Mouse (Mus musculus) heart, adult 2 months (tissue): ENCODE results near the gene Fam57b. TPM values are rescaled to one million over a fixed set of nuclear protein-coding genes. Genes with fewer than 3 reads are reported as not detected.

Experiments
- DNase-seq, 2 experiments: peaks; one replicate each; pipeline ENCODE4 v3.0.0; 2021
- H3K27ac ChIP-seq: fragments of 200-600 bp; 2 replicates; pipeline ENCODE4 v1.8.1; 2022
- H3K27me3 ChIP-seq: fragments of 200-500 bp; 2 replicates; pipeline ENCODE4 v1.6.1; 2012; ENCODE audit warnings: mild to moderate bottlenecking, low read length, inconsistent platforms, mixed read lengths; ENCODE audit not compliant: control insufficient read depth, insufficient read depth
- H3K36me3 ChIP-seq: fragments of 200-500 bp; 2 replicates; pipeline ENCODE4 v1.6.1; 2012; ENCODE audit warnings: low read length, inconsistent platforms; ENCODE audit not compliant: control insufficient read depth, insufficient read depth
- H3K4me1 ChIP-seq: fragments of 200-500 bp; 2 replicates; pipeline ENCODE4 v1.6.1; 2011; ENCODE audit warnings: low read length; ENCODE audit not compliant: control insufficient read depth, insufficient read depth
- H3K4me3 ChIP-seq: fragments of 200-600 bp; 2 replicates; pipeline ENCODE4 v1.8.1; 2022
- H3K79me2 ChIP-seq: fragments of 200-500 bp; replicated peaks from 2 replicates; pipeline ENCODE4 v1.6.1; 2012; ENCODE audit warnings: mild to moderate bottlenecking, inconsistent platforms, low read length, moderate library complexity, mixed read lengths; ENCODE audit not compliant: control insufficient read depth, insufficient read depth
- H3K9ac ChIP-seq: fragments of 200-500 bp; 2 replicates; pipeline ENCODE4 v1.6.1; 2012; ENCODE audit warnings: low read depth, mild to moderate bottlenecking, control low read depth, inconsistent platforms, low read length, mixed read lengths
- CTCF ChIP-seq: fragments of 200-600 bp; IDR thresholded peaks from 2 replicates; pipeline ENCODE4 v1.8.1; 2022; ENCODE audit warnings: antibody characterized with exemption, mild to moderate bottlenecking, moderate library complexity
- EP300 ChIP-seq: fragments of 200-500 bp; IDR thresholded peaks from 2 replicates; pipeline ENCODE4 v1.6.1; 2011; ENCODE audit warnings: low read depth, low read length, control low read depth; ENCODE audit not compliant: insufficient read depth
- POLR2A ChIP-seq: fragments of 200-500 bp; IDR thresholded peaks from 2 replicates; pipeline ENCODE4 v1.6.1; 2011; ENCODE audit warnings: mild to moderate bottlenecking, low read depth, low read length, control low read depth; ENCODE audit not compliant: insufficient read depth
- WGBS: fragments of 180-500 bp; shearing (Covaris S2); methylation state at CpG from one replicate; pipeline ENCODE4 v1.1.7; 2018; 5-methylcytosine and 5-hydroxymethylcytosine counted together
- intact Hi-C: fragments of 180-260 bp; cut with DNase I; formaldehyde crosslinking; loops from one replicate; pipeline ENCODE4 v1.15.1; 2025
- long read RNA-seq: library from polyadenylated mRNA; stranded (forward); transcript quantifications from one replicate; pipeline ENCODE4 v2.0.0, GENCODE M21; 2021
- polyA plus RNA-seq: library from polyadenylated mRNA; depleted of rRNA; stranded (reverse); fragments of >200 nt; gene quantifications from 2 replicates; pipeline ENCODE4 v1.2.3, GENCODE M21; 2012; rRNA removed
- total RNA-seq, 2 experiments: library from RNA; stranded (reverse); gene quantifications; 2 replicates each; pipeline ENCODE4 v1.2.3; 2021

The Fam57b gene
- total RNA-seq (1 to 10 TPM; 7.4 to 8.8 TPM), polyA plus RNA-seq (9.0 and 12.8 TPM in 2 replicates)
- long read RNA-seq, partial matches to known transcripts = 0 of 1 reads
- long read RNA-seq, other reads (novel, unspliced or antisense) = 1 of 1 reads

GRCm38 (mm10) chr7:126797411-126798126, at the start of gene Fam57b:
Gene Fam57b (plus strand): TSS chr7:126797668.
- Histone ChIP-seq H3K4me1 (peaks cover 7% of the 10 kb centered on the region), H3K27me3 (no peaks in the 10 kb centered on the region), H3K27ac (peak within 1 kb of the TSS; percentile 99), H3K36me3 (peaks cover 17% of the 10 kb centered on the region), H3K9ac (peak within 1 kb of the TSS; percentile 84), H3K79me2 (no peaks in the 10 kb centered on the region), H3K4me3 (peak within 1 kb of the TSS; percentile 94)
- WGBS = 7% methylated on average over 21 of the region's 21 CpGs
- TF ChIP-seq EP300 = no peak
- peak; percentile 38 for TF ChIP-seq POLR2A
- no peak for TF ChIP-seq CTCF
- DNase-seq = peak; percentile 68 to 74
- intact Hi-C loops = loop anchor here (2.0 kb wide), 3 partner anchors 17 to 37 kb away; partner anchors contain the start of gene Tbx6

GRCm38 (mm10) chr7:126748824-126749223, 48.6 kb upstream of the Fam57b start:
- H3K4me3 ChIP-seq = no peak overlapping the region
- no peak for TF ChIP-seq EP300
- no peak for TF ChIP-seq POLR2A
- no peak for TF ChIP-seq CTCF
- H3K79me2 ChIP-seq = no peaks in the 10 kb centered on the region
- no peak for DNase-seq
- WGBS = 63% methylated on average over 7 of the region's 7 CpGs
- intact Hi-C loops = no loop called here
- H3K9ac ChIP-seq = no peak overlapping the region
- 0 out of 2 replicates have a peak, but pooled peaks cover 1% of the 10 kb centered on the region for H3K4me1 ChIP-seq
- no peak overlapping the region for H3K27ac ChIP-seq
- no peaks in the 10 kb centered on the region for H3K27me3 ChIP-seq
- H3K36me3 ChIP-seq = no peaks in the 10 kb centered on the region

GRCm38 (mm10) chr7:126749582-126750343, 47.7 kb upstream of the Fam57b start:
- no peaks in the 10 kb centered on the region for H3K36me3 ChIP-seq
- TF ChIP-seq EP300 (no peak), POLR2A (no peak), CTCF (no peak)
- H3K27me3 ChIP-seq = no peaks in the 10 kb centered on the region
- no peak overlapping the region for H3K27ac ChIP-seq
- WGBS = 83% methylated on average over 17 of the region's 17 CpGs
- H3K79me2 ChIP-seq = no peaks in the 10 kb centered on the region
- H3K4me3 ChIP-seq = no peak overlapping the region
- intact Hi-C loops = no loop called here
- peaks cover 1% of the 10 kb centered on the region; the same call in 1 of the 2 replicates for H3K4me1 ChIP-seq
- DNase-seq = no peak
- H3K9ac ChIP-seq = no peak overlapping the region

- Histone ChIP-seq H3K9ac (peak overlapping the region; percentile 72), H3K4me3 (no peak overlapping the region), H3K27me3 (no peaks in the 10 kb centered on the region), H3K27ac (peak overlapping the region; percentile 69), H3K79me2 (no peaks in the 10 kb centered on the region; the same call in 1 of the 2 replicates), H3K36me3 (no peaks in the 10 kb centered on the region), H3K4me1 (peaks cover 3% of the 10 kb centered on the region; the same call in 1 of the 2 replicates)
- TF ChIP-seq POLR2A (no peak), EP300 (peak; percentile 78; the same call in 1 of the 2 replicates)
- WGBS = under 1% methylated on average over 9 of the region's 9 CpGs
- intact Hi-C loops = loop anchor here (2.0 kb wide), 1 partner anchor 350 kb away; no protein-coding TSS in a partner anchor
- DNase-seq = peak; percentile 80 to 82
Measured at GRCm38 (mm10) chr7:126754866-126755265, 42.6 kb upstream of the Fam57b start.

GRCm38 (mm10) chr7:126758539-126758938, 38.9 kb upstream of the Fam57b start:
- Histone ChIP-seq H3K9ac (no peak overlapping the region), H3K79me2 (no peaks in the 10 kb centered on the region; the same call in 1 of the 2 replicates), H3K4me3 (no peak overlapping the region), H3K36me3 (peaks cover 6% of the 10 kb centered on the region; the same call in 1 of the 2 replicates), H3K4me1 (peaks cover 11% of the 10 kb centered on the region), H3K27me3 (no peaks in the 10 kb centered on the region), H3K27ac (no peak overlapping the region)
- no peak for DNase-seq
- 80% methylated on average over 7 of the region's 7 CpGs for WGBS
- no peak for TF ChIP-seq EP300
- TF ChIP-seq POLR2A = no peak
- no peak for TF ChIP-seq CTCF
- intact Hi-C loops = no loop called here
